Mouse (Mus musculus): Measurements from ENCODE around the gene Klrb1a. TPM values are rescaled to one million over a fixed set of nuclear protein-coding genes. Genes with fewer than 3 reads are reported as not detected.

The Klrb1a gene
- total RNA-seq, 1 experiment: not detected

DNA sequence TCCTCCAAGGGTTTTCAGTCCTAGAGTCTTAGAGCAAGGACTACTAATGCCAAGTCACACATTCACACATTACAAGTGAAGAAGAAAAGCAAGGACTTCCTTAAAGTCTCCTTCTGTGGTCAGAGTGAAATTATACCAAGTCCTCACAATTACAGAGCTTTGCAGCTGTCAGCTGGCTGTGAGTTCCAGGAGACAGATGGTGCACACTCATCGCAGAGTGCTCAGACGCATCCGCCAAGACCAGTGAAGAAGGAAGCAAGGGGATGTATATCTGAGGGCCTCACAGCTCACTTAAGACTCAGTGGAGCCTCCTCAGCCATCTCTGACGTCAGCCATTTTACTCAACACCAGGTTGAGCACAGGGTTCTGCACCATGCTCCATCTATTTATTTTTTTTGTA, 1.1 kb upstream of the Klrb1a start:
- Histone ChIP-seq H3K9ac (ENCODE audit: insufficient read depth, low read depth, low read length, poor library complexity, severe bottlenecking) (no peak overlapping the region), H3K27ac (ENCODE audit: insufficient read depth, low read depth, low read length, poor library complexity, severe bottlenecking) (no peak overlapping the region), H3K9me3 (ENCODE audit: control insufficient read depth, insufficient read depth, low read depth, low read length) (no peaks in the 10 kb centered on the region), H3K4me3 (ENCODE audit: insufficient read depth in 1 of 2, low read depth in 1 of 2, low read length in 2 of 2, poor library complexity in 1 of 2, severe bottlenecking in 1 of 2) (no peak overlapping the region), H3K4me1 (ENCODE audit: control insufficient read depth in 2 of 2, insufficient read depth in 2 of 2, low read length in 2 of 2, poor library complexity in 1 of 2) (no peaks in the 10 kb centered on the region), H3K36me3 (ENCODE audit: control insufficient read depth, insufficient read depth, low read length, poor library complexity, severe bottlenecking) (no peaks in the 10 kb centered on the region)
- no peak for DNase-seq (ENCODE audit: low read depth, low spot score)
- in situ Hi-C loops (cut with MboI; ENCODE audit: low sequenced_read_pairs in 2 of 2, unreplicated experiment in 2 of 2): loop anchor here (5.0 kb wide), 2 partner anchors 163 to 168 kb away; partner anchors contain the start of gene Klrb1c (in 1 of the 2)
- TF ChIP-seq HCFC1 (IDR thresholded peaks at IDR 0.05; ENCODE audit: borderline replicate concordance, insufficient read depth, low read length) (no peak), ZC3H11A (IDR thresholded peaks at IDR 0.05; ENCODE audit: borderline replicate concordance, low read depth, low read length) (no peak), ZNF384 (IDR thresholded peaks at IDR 0.05; ENCODE audit: low read depth, low read length) (no peak), MAFK (IDR thresholded peaks at IDR 0.05; ENCODE audit: insufficient read depth, low read depth, low read length) (no peak), CHD2 (IDR thresholded peaks at IDR 0.05; ENCODE audit: low read depth, low read length) (no peak)

DNA sequence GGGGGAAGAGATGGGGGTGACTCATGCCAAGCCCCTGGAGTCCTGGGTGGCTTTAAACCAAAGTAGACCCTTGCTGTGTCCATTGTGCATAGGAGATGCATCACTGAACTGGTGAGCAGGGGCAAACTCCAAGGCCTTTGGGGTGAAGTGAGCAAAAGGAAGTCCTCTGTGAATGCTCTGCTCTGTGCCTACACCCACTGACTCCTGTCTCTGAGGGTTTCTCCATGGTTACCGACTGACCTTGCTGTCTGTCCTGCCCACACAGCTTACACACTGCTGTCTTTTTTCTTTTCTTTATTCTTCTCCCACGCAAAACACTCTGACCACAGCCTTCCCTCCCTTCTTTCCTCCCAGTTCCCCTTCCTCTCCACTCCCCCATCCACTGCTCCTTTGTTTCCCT, 600 bp downstream of the Klrb1a start:
- in situ Hi-C loops (cut with MboI; ENCODE audit: low sequenced_read_pairs in 2 of 2, unreplicated experiment in 2 of 2): loop anchor here (5.0 kb wide), 2 partner anchors 165 to 170 kb away; partner anchors contain the start of gene Klrb1c (in 1 of the 2)
- H3K36me3 ChIP-seq (ENCODE audit: control insufficient read depth, insufficient read depth, low read length, poor library complexity, severe bottlenecking): no peaks in the 10 kb centered on the region
- no peak for DNase-seq (ENCODE audit: low read depth, low spot score)
- no peak overlapping the region for H3K9ac ChIP-seq (ENCODE audit: insufficient read depth, low read depth, low read length, poor library complexity, severe bottlenecking)
- H3K9me3 ChIP-seq (ENCODE audit: control insufficient read depth, insufficient read depth, low read depth, low read length): no peaks in the 10 kb centered on the region
- no peak overlapping the region for H3K27ac ChIP-seq (ENCODE audit: insufficient read depth, low read depth, low read length, poor library complexity, severe bottlenecking)
- TF ChIP-seq ZNF384 (IDR thresholded peaks at IDR 0.05; ENCODE audit: low read depth, low read length) (no peak), ZC3H11A (IDR thresholded peaks at IDR 0.05; ENCODE audit: borderline replicate concordance, low read depth, low read length) (no peak), CHD2 (IDR thresholded peaks at IDR 0.05; ENCODE audit: low read depth, low read length) (no peak), MAFK (IDR thresholded peaks at IDR 0.05; ENCODE audit: insufficient read depth, low read depth, low read length) (no peak), HCFC1 (IDR thresholded peaks at IDR 0.05; ENCODE audit: borderline replicate concordance, insufficient read depth, low read length) (no peak)
- H3K4me3 ChIP-seq (ENCODE audit: insufficient read depth in 1 of 2, low read depth in 1 of 2, low read length in 2 of 2, poor library complexity in 1 of 2, severe bottlenecking in 1 of 2): no peak overlapping the region
- no peaks in the 10 kb centered on the region for H3K4me1 ChIP-seq (ENCODE audit: control insufficient read depth in 2 of 2, insufficient read depth in 2 of 2, low read length in 2 of 2, poor library complexity in 1 of 2)

DNA sequence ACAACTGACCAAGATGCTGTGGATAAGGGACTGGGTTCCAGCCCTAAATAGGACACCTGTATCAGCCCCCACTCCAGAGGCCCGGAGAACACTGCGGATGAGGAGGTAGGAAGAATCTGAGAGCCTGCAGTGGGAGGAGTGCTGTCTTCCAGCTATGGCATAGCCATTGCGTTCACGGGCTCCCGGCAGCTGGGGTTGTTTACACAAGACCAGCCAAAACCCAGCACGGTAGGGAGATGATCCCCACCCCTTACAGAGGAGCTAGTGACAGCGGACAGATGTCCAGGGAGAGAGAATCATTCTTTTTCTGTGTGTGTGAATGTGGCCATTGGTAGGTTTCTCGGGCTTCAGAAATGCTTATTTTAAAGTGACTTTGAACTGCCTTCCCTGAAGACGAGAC, 17.0 kb downstream of the Klrb1a start:
- H3K9ac ChIP-seq (ENCODE audit: insufficient read depth, low read depth, low read length, poor library complexity, severe bottlenecking): no peak overlapping the region
- DNase-seq (ENCODE audit: low read depth, low spot score): no peak
- no peak overlapping the region for H3K27ac ChIP-seq (ENCODE audit: insufficient read depth, low read depth, low read length, poor library complexity, severe bottlenecking)
- H3K36me3 ChIP-seq (ENCODE audit: control insufficient read depth, insufficient read depth, low read length, poor library complexity, severe bottlenecking): no peaks in the 10 kb centered on the region
- H3K9me3 ChIP-seq (ENCODE audit: control insufficient read depth, insufficient read depth, low read depth, low read length): no peaks in the 10 kb centered on the region
- H3K4me1 ChIP-seq (ENCODE audit: control insufficient read depth in 2 of 2, insufficient read depth in 2 of 2, low read length in 2 of 2, poor library complexity in 1 of 2): no peaks in the 10 kb centered on the region
- H3K4me3 ChIP-seq (ENCODE audit: insufficient read depth in 1 of 2, low read depth in 1 of 2, low read length in 2 of 2, poor library complexity in 1 of 2, severe bottlenecking in 1 of 2): no peak overlapping the region
- TF ChIP-seq CHD2 (IDR thresholded peaks at IDR 0.05; ENCODE audit: low read depth, low read length) (no peak), ZNF384 (IDR thresholded peaks at IDR 0.05; ENCODE audit: low read depth, low read length) (no peak), HCFC1 (IDR thresholded peaks at IDR 0.05; ENCODE audit: borderline replicate concordance, insufficient read depth, low read length) (no peak), ZC3H11A (IDR thresholded peaks at IDR 0.05; ENCODE audit: borderline replicate concordance, low read depth, low read length) (no peak), MAFK (IDR thresholded peaks at IDR 0.05; ENCODE audit: insufficient read depth, low read depth, low read length) (no peak)
- in situ Hi-C loops (cut with MboI; ENCODE audit: low sequenced_read_pairs in 2 of 2, unreplicated experiment in 2 of 2): no loop called here

DNA sequence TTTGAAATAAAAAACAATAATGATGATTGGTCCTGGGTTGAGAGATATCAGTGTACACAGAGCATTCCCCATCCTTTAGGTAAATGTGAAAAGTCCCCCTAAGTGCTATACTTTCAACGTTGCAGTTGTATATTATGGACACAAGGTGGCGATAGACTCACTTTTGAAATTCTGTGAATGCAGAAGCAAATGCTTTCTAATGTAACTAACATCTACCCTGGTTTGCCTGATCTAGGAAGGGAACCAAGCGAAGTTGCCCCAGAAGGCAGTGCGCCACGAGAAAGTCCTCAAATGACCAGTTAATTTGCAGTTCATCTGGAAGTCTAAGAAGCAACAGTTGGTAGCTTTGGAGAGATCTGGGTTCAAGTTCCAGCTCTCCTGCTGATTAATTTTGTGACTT, 18.8 kb downstream of the Klrb1a start:
- Histone ChIP-seq H3K36me3 (ENCODE audit: control insufficient read depth, insufficient read depth, low read length, poor library complexity, severe bottlenecking) (no peaks in the 10 kb centered on the region), H3K4me3 (ENCODE audit: insufficient read depth in 1 of 2, low read depth in 1 of 2, low read length in 2 of 2, poor library complexity in 1 of 2, severe bottlenecking in 1 of 2) (no peak overlapping the region), H3K9ac (ENCODE audit: insufficient read depth, low read depth, low read length, poor library complexity, severe bottlenecking) (no peak overlapping the region), H3K4me1 (ENCODE audit: control insufficient read depth in 2 of 2, insufficient read depth in 2 of 2, low read length in 2 of 2, poor library complexity in 1 of 2) (no peaks in the 10 kb centered on the region), H3K27ac (ENCODE audit: insufficient read depth, low read depth, low read length, poor library complexity, severe bottlenecking) (no peak overlapping the region), H3K9me3 (ENCODE audit: control insufficient read depth, insufficient read depth, low read depth, low read length) (no peaks in the 10 kb centered on the region)
- peak; percentile 49 for DNase-seq (ENCODE audit: low read depth, low spot score)
- TF ChIP-seq ZC3H11A (IDR thresholded peaks at IDR 0.05; ENCODE audit: borderline replicate concordance, low read depth, low read length): peak; percentile 70; the same call in 1 of the 2 replicates
- TF ChIP-seq CHD2 (IDR thresholded peaks at IDR 0.05; ENCODE audit: low read depth, low read length): no peak
- in situ Hi-C loops (cut with MboI; ENCODE audit: low sequenced_read_pairs in 2 of 2, unreplicated experiment in 2 of 2): no loop called here

Data from ES-E14 (cell line).